Mouse (Mus musculus) midbrain, postnatal 0 days (tissue): ENCODE results near the gene Ms4a12. TPM values are rescaled to one million over a fixed set of nuclear protein-coding genes. Genes with fewer than 3 reads are reported as not detected.

Experiments
- ATAC-seq: fragments of 200-750 bp; cut with Nextera tagmentation; 2 replicates; pipeline ENCODE4 v1.8.0; 2017; ENCODE audit warnings: moderate number of reproducible peaks, mild to moderate bottlenecking, moderate TSS enrichment, moderate library complexity; ENCODE audit not compliant: low FRiP score
- DNase-seq: peaks from one replicate; pipeline ENCODE4 v3.0.0-alpha.2; 2015; ENCODE audit warnings: low spot score
- H3K27ac ChIP-seq: fragments of 300-500 bp; sonication (generic); 2 replicates; pipeline ENCODE4 v1.5.1; 2014; ENCODE audit warnings: low read depth, mild to moderate bottlenecking, low read length, mixed read lengths
- H3K27me3 ChIP-seq: fragments of 300-500 bp; sonication (generic); 2 replicates; pipeline ENCODE4 v1.6.1; 2014; ENCODE audit warnings: low read length, control low read depth, mixed read lengths; ENCODE audit not compliant: insufficient read depth
- H3K36me3 ChIP-seq: fragments of 300-500 bp; sonication (generic); 2 replicates; pipeline ENCODE4 v1.6.1; 2014; ENCODE audit warnings: low read length, control low read depth, mixed read lengths; ENCODE audit not compliant: insufficient read depth
- H3K4me1 ChIP-seq: fragments of 300-500 bp; sonication (generic); 2 replicates; pipeline ENCODE4 v1.6.1; 2014; ENCODE audit warnings: mild to moderate bottlenecking, control low read depth, antibody characterized with exemption, low read length, mixed read lengths; ENCODE audit not compliant: insufficient read depth
- H3K4me2 ChIP-seq: fragments of 300-500 bp; sonication (generic); 2 replicates; pipeline ENCODE4 v1.6.1; 2014; ENCODE audit warnings: low read depth, mild to moderate bottlenecking, low read length, mixed read lengths; ENCODE audit not compliant: poor library complexity, severe bottlenecking
- H3K4me3 ChIP-seq: fragments of 300-500 bp; sonication (generic); 2 replicates; pipeline ENCODE4 v1.5.1; 2014; ENCODE audit warnings: low read depth, mild to moderate bottlenecking, low read length, moderate library complexity
- H3K9ac ChIP-seq: fragments of 300-500 bp; sonication (generic); replicated peaks from 2 replicates; pipeline ENCODE4 v1.6.1; 2014; ENCODE audit warnings: mild to moderate bottlenecking, low read length, moderate library complexity, mixed read lengths; ENCODE audit not compliant: poor library complexity, severe bottlenecking
- H3K9me3 ChIP-seq: fragments of 300-500 bp; sonication (generic); 2 replicates; pipeline ENCODE4 v1.6.1; 2016; ENCODE audit warnings: low read length, control low read depth
- CTCF ChIP-seq: IDR thresholded peaks from 2 replicates; pipeline ENCODE4 v1.5.1; 2016; ENCODE audit warnings: antibody characterized with exemption, mild to moderate bottlenecking
- WGBS: fragments of 180-500 bp; shearing (Covaris S2); extraction: QIAGEN DNeasy Blood & Tissue Kit; methylation state at CpG from one replicate; pipeline ENCODE4 v1.1.7; 2014; 5-methylcytosine and 5-hydroxymethylcytosine counted together
- polyA plus RNA-seq: library from polyadenylated mRNA; unstranded; fragments of >200 nt; fragmentation: Nextera tagmentation; extraction: Ambion mirVana; gene quantifications from 2 replicates; pipeline ENCODE4 v1.2.1, GENCODE M21; 2015
- total RNA-seq: library from RNA; depleted of rRNA; stranded (reverse); fragments of >200 nt; gene quantifications from 2 replicates; pipeline ENCODE4 v1.2.3, GENCODE M21; 2014; rRNA removed

The Ms4a12 gene
- not detected in 2 replicates for total RNA-seq
- polyA plus RNA-seq: not detected in 2 replicates

DNA sequence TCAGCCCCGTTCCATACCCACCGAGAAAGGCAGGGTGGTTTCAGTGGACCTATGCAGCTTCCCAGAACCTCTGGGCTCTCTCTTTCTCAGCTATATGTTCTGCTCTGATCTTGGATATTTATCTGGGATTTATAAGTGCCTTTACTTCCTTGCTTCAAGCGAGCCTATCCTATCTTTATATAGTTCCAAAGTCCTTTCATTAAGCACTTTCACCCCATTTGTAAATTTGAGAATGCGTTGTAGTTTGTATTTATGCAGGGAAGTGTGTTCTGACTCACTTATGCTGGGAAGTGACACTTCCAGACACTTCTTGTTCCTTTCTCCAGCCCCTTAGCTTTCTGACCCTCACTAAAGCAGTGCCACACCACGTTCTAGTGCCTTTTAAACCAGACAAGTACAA lies at the start of gene Ms4a12:
Ms4a12 (minus strand) TSS at position 101 of the 400 bp plus-strand sequence.
- Histone ChIP-seq H3K36me3 (no peaks in the 10 kb centered on the region), H3K4me1 (no peaks in the 10 kb centered on the region), H3K4me2 (no peak within 1 kb of the TSS), H3K9me3 (no peaks in the 10 kb centered on the region), H3K9ac (no peak within 1 kb of the TSS), H3K27me3 (no peaks in the 10 kb centered on the region), H3K4me3 (no peak within 1 kb of the TSS), H3K27ac (no peak within 1 kb of the TSS)
- 76% methylated on average over 5 of the region's 5 CpGs for WGBS
- ATAC-seq: no peak
- no peak for TF ChIP-seq CTCF
- DNase-seq: no peak

DNA sequence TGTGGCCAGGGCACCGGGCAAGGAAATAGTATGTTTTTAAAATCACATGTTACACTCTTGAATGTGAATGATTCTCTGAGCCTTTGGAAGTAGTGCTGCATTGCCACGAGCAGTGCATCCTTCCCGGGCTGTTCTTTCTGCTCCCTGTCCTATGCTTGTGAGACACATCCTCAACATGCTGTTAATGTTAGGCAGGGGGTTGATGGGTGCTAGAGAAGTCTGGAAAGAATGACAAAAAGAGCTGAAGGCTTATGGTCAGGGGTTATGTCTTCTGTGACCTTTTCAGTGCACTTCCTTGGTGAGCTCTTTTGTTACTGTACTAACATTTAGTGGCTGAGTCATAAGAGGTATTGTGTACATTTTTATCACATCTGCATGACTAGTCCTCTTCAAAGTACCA lies 48.0 kb upstream of the Ms4a12 start:
- no peak overlapping the region for H3K27ac ChIP-seq
- no peak overlapping the region for H3K4me3 ChIP-seq
- TF ChIP-seq CTCF: no peak
- no peaks in the 10 kb centered on the region for H3K27me3 ChIP-seq
- ATAC-seq (no peak), DNase-seq (no peak)
- H3K36me3 ChIP-seq: no peaks in the 10 kb centered on the region
- H3K9ac ChIP-seq: no peak overlapping the region
- H3K4me1 ChIP-seq: no peaks in the 10 kb centered on the region
- H3K9me3 ChIP-seq: no peaks in the 10 kb centered on the region
- WGBS: 86% methylated on average over 3 of the region's 3 CpGs
- H3K4me2 ChIP-seq: no peak overlapping the region

DNA sequence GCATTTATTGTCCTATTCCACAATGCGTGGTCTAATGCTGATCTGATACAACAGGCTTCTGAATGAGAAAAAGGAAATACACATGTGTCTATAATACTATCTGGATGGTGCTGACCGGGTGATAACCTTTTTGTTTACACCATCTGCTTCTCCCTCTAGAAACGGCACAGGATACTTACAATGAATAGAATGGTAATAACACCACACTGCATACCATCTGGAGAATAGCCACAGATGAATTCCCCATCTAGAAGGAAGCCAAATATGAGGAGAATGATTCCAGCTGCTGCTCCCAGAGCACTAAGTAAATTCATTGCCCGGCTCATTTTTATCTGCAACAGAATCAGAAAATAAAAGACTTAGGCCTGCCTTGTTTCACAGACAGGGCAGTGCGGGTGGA lies 44.2 kb upstream of the Ms4a12 start:
- Histone ChIP-seq H3K9ac (no peak overlapping the region), H3K27ac (no peak overlapping the region), H3K27me3 (no peaks in the 10 kb centered on the region), H3K36me3 (no peaks in the 10 kb centered on the region), H3K4me1 (no peaks in the 10 kb centered on the region), H3K4me2 (no peak overlapping the region), H3K4me3 (no peak overlapping the region), H3K9me3 (no peaks in the 10 kb centered on the region)
- TF ChIP-seq CTCF: no peak
- ATAC-seq (no peak), DNase-seq (no peak)
- 72% methylated on average over 5 of the region's 5 CpGs for WGBS

DNA sequence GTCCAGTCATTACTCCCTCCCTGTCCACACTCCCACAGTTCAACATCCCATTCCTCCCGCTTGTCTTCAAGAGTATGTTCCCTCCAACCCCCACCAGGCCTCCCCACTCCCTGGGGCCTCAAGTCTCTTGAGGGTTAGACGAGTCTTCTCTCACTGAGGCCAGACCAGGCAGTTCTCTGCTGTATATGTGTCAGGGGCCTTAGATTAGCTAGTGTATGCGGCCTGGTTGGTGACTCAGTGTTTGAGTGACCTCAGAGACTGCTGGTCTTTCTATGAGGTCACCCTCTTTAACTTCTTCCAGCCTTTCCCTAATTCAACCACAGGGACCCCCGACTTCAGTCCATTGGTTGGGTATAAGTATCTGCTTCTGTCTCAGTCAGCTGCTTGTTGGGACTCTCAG lies 34.7 kb upstream of the Ms4a12 start:
- DNase-seq: no peak
- no peak for ATAC-seq
- H3K4me1 ChIP-seq: no peaks in the 10 kb centered on the region
- no peaks in the 10 kb centered on the region for H3K27me3 ChIP-seq
- H3K27ac ChIP-seq: no peak overlapping the region
- H3K4me3 ChIP-seq: no peak overlapping the region
- H3K36me3 ChIP-seq: no peaks in the 10 kb centered on the region
- no peak overlapping the region for H3K9ac ChIP-seq
- WGBS: 83% methylated on average over 4 of the region's 4 CpGs
- H3K9me3 ChIP-seq: no peaks in the 10 kb centered on the region
- no peak overlapping the region for H3K4me2 ChIP-seq
- TF ChIP-seq CTCF: no peak

DNA sequence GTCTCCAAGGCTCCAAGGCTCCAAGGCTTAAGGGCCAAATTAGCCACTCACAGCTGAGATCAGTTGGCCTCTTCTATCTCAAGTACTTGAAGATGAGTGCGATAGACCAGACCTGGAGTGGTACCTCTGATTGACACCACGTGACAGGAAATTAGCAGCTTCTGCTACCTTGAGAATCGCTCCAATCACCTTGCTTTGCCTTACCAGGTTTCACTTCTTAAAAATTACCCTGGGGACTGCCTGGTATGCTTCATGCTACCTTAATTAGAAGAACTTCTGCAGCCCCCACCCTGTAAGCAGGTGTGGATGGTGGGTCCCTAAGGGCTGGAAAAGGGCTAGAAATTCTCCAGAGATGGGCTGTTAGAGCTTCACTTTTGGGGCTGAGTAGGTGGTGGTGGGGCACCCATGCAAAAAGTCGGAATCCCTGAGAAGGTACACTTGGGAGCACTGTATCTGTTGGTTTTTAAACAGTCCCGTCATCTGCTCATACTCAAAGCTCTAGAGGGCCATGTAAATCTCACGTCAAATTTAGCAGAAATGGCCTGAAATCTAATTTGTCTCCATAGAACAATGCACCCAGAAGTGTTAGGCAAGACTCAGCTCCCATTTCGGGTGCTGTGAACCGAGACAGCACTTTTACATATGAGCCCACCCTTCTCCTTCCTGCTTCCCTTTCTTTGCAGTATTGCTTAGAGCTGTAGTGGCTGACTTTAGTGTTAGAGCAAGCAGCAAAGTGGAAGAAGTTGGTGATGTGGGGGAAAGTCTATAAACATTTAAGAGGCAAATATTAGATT lies 34.0 kb upstream of the Ms4a12 start, which contains the start of gene Ms4a1:
Ms4a1 (minus strand) TSS at position 190 of the 794 bp plus-strand sequence.
- no peak for TF ChIP-seq CTCF
- Histone ChIP-seq H3K36me3 (no peaks in the 10 kb centered on the region), H3K4me2 (no peak within 1 kb of the TSS), H3K27me3 (no peaks in the 10 kb centered on the region), H3K9me3 (no peaks in the 10 kb centered on the region), H3K4me3 (no peak within 1 kb of the TSS), H3K27ac (no peak within 1 kb of the TSS), H3K9ac (no peak within 1 kb of the TSS), H3K4me1 (no peaks in the 10 kb centered on the region)
- 90% methylated on average over 8 of the region's 8 CpGs for WGBS
- DNase-seq (no peak), ATAC-seq (no peak)

DNA sequence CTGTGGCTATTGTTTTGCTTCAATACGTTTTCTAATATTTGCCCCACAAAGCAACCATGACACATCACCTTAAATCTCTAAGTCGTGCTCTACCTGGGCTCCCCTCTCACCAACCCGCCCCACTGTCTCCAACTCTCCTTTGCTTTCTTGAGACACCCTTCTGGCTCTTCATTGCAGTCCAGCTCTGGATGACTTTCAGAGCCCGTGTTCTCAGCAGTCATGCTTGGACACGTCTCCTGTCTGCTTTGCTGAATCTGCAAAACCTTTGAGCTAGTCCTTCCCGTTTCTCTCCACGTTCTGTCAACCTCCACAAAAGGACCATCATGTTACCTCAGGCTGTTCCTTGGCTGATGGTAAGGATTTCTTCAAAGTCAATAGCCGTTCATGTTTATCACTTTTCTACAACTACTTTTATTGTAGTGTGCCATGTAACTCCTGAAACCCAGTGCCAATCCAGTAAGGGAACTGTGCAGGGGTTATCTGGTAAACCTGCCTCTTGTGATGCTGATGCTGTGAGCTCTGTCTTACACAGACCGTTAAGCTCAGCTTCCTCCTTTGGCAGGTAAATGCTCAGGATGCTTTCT lies 32.4 kb upstream of the Ms4a12 start:
- Histone ChIP-seq H3K36me3 (no peaks in the 10 kb centered on the region), H3K27ac (no peak overlapping the region), H3K9ac (no peak overlapping the region), H3K4me3 (no peak overlapping the region), H3K9me3 (no peaks in the 10 kb centered on the region), H3K4me1 (no peaks in the 10 kb centered on the region), H3K27me3 (no peaks in the 10 kb centered on the region), H3K4me2 (no peak overlapping the region)
- no peak for TF ChIP-seq CTCF
- DNase-seq (no peak), ATAC-seq (no peak)
- 85% methylated on average over 9 of the region's 9 CpGs for WGBS
